Mouse (Mus musculus) spleen, postnatal 4 days (tissue): Measurements from ENCODE around the gene Ffar1.

Source experiments
- DNase-seq, 2 experiments: peaks; one replicate each; pipeline ENCODE4 v3.0.0; 2022; ENCODE audit warnings: low spot score in 2 of 2

The Ffar1 gene

GRCm38 (mm10) chr7:30861464-30861863, at the start of gene Ffar1:
Gene Ffar1, minus strand, starts transcription at chr7:30861564.
- DNase-seq = no peak

- DNase-seq = no peak
Measured at GRCm38 (mm10) chr7:30909773-30910172, 48.4 kb upstream of the Ffar1 start.

- DNase-seq = no peak
Measured at GRCm38 (mm10) chr7:30908992-30909431, 47.6 kb upstream of the Ffar1 start.

- DNase-seq = no peak
Measured at GRCm38 (mm10) chr7:30908277-30908991, 47.1 kb upstream of the Ffar1 start.

GRCm38 (mm10) chr7:30904042-30904441, 42.7 kb upstream of the Ffar1 start:
- DNase-seq = peak in 1 of 2 experiments; percentile 38

GRCm38 (mm10) chr7:30895217-30895616, 33.9 kb upstream of the Ffar1 start:
- DNase-seq = no peak

- no peak for DNase-seq
Measured at GRCm38 (mm10) chr7:30892515-30892914, 31.2 kb upstream of the Ffar1 start.

GRCm38 (mm10) chr7:30891746-30892145, 30.4 kb upstream of the Ffar1 start:
- no peak for DNase-seq

GRCm38 (mm10) chr7:30890681-30891080, 29.3 kb upstream of the Ffar1 start:
- DNase-seq = no peak

- DNase-seq = no peak
Measured at GRCm38 (mm10) chr7:30888786-30889185, 27.4 kb upstream of the Ffar1 start.

GRCm38 (mm10) chr7:30887568-30888188, 26.3 kb upstream of the Ffar1 start:
- DNase-seq = peak in 1 of 2 experiments; percentile 55

- no peak for DNase-seq
Measured at GRCm38 (mm10) chr7:30886852-30887251, 25.5 kb upstream of the Ffar1 start.

GRCm38 (mm10) chr7:30884047-30884446, 22.7 kb upstream of the Ffar1 start:
- no peak for DNase-seq

- DNase-seq = no peak
Measured at GRCm38 (mm10) chr7:30881367-30881766, 20.0 kb upstream of the Ffar1 start.

- DNase-seq = peak in 1 of 2 experiments; percentile 59
Measured at GRCm38 (mm10) chr7:30880176-30880575, 18.8 kb upstream of the Ffar1 start, which contains the start of gene Cd22. Gene Cd22, minus strand, starts transcription at chr7:30880342.

- DNase-seq = no peak
Measured at GRCm38 (mm10) chr7:30878950-30879349, 17.6 kb upstream of the Ffar1 start.

GRCm38 (mm10) chr7:30873083-30873482, 11.7 kb upstream of the Ffar1 start:
- DNase-seq = peak; percentile 70 to 88

- no peak for DNase-seq
Measured at GRCm38 (mm10) chr7:30863386-30863785, 2.0 kb upstream of the Ffar1 start.

- DNase-seq = peak; percentile 49 to 77
Measured at GRCm38 (mm10) chr7:30859635-30860402, 1.5 kb downstream of the Ffar1 start.

- DNase-seq = peak; percentile 79 to 90
Measured at GRCm38 (mm10) chr7:30859290-30859634, 2.1 kb downstream of the Ffar1 start.

GRCm38 (mm10) chr7:30857746-30858145, 3.6 kb downstream of the Ffar1 start:
- DNase-seq = no peak

GRCm38 (mm10) chr7:30856078-30856477, 5.3 kb downstream of the Ffar1 start, which contains the start of gene Ffar3:
Gene Ffar3, minus strand, starts transcription at chr7:30856178.
- no peak for DNase-seq
